Mouse (Mus musculus) forelimb bud, embryonic 11.5 days (tissue): Measurements from ENCODE around the gene Myzap.
A peak's percentile ranks its signal among the peaks of the same experiment; 100 is the strongest.

Experiments used
- DNase-seq: peaks from one replicate; pipeline ENCODE4 v3.0.0-alpha.2; 2012; ENCODE audit warnings: low read depth, low spot score

Gene Myzap

DNA sequence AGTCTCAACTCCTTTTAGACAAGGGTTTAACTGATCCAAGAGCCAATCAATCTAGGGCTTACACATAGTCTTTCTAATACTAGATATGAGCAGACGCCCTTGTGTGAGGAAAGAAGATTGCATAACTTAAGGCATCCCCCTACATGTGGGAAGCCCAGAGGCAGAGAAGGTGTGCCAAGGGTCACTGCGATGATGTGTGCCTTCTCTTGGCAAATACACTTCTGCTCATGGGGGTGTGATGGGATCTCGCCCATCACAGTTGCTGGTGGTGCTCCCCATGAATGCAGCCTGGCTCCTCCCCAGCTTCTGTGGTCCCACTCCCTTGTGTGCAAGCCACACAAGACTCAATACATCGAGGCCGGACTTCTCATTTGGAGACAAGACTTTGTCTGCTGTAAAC is 47.3 kb downstream of the Myzap start:
- no peak for DNase-seq

DNA sequence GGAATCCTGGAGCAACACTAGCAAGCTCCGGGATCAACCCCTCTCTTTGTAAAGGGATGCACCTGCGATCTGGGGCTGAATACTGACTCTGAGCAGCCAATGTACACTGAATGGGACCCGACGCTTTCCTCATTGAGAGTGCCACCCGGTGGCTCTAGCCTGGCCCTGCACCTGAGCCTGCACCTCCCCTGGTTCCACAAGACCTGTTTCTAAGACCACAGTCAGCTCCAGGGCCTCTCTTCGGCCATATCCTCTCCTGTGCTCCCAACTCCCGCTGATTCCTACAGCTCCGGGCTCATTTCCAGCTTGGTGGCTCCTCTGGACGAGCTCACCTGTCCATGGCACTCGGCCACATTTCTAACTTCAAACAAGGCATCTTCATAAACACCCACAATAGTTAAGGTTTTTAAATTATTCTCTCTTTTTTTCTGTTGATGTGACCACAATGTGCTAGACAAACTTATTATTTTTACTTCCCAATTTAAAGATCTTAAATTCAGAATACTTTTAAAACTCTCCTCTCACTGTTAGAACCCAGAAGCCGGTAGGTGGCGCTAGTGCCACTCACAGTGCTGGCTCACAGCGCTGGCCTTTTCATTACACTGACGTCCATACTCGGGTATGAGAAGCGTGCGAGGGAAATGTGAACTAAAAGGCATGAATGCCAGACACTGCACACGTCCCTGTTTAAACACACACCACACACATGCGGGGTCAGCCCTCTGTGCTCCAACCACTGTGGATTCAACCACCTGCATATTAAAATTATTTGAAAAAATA is 48.5 kb downstream of the Myzap start:
- peak; percentile 84 for DNase-seq

- DNase-seq, result no peak
Observed at GRCm38 (mm10) chr9:71542292-71542691, 49.9 kb downstream of the Myzap start.

GRCm38 (mm10) chr9:71540739-71541138 is 51.4 kb downstream of the Myzap start:
- DNase-seq, result no peak

- no peak for DNase-seq
Observed at GRCm38 (mm10) chr9:71535730-71536129, 56.4 kb downstream of the Myzap start.

- DNase-seq, result no peak
Observed at GRCm38 (mm10) chr9:71535036-71535435, 57.1 kb downstream of the Myzap start.

DNA sequence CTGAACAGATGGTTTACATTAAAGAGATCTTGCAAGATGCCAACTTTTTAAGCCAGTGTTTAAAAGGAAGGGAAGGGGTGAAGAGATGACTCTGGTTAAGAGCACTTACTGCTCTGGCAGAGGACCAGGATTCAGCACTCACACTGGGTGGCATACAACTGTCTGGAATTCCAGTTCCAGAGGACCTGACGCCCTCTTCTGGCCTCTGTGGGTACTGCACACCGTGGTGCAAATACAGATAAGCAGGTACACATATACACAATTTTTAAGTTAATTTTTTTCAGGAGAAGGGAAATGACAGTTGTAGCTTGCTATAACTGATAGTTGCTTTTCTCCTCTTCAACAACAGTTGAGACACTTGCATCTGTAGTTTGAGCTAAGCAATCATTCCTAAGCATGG is 62.2 kb downstream of the Myzap start:
- DNase-seq, result no peak

DNA sequence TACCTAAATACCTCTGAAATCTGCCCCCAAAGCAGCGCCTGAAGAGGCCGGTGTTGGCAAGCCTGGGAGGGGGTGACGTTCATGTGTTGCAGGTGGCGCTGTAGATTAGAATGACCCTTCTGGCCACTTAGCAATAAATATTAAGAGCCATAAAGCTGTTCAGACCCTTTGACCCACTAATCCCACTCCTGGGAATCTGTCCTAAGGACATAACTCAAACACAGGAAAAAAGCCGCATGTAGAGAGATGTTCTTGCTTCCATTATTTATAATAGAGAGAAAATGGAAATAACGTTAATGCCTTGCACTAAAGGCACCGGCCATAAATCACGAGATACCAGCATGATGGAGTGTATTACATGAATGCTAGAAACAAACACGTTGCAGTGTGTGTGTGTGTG is 64.7 kb downstream of the Myzap start:
- peak; percentile 66 for DNase-seq

- DNase-seq, result no peak
Observed at GRCm38 (mm10) chr9:71523901-71524300, 68.3 kb downstream of the Myzap start.

DNA sequence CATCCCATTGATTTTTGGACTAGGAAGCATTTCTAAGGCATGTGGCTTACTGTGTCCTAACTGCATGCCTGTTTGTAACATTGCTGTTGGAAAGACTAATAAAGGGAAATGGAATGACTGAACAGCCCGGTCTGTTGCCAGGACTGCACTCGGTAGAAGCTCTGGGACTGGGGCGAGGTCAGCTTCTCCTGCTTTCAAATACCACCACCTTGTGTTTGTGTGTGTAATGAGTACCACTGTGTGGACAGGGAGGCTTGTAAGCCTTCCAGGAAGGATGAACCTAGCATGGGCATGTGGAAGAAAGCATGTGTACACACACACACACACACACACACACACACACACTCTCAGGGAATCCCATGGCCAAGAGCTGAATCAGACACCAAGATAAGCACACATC is 72.3 kb downstream of the Myzap start:
- no peak for DNase-seq

- no peak for DNase-seq
Observed at GRCm38 (mm10) chr9:71517487-71517886, 74.7 kb downstream of the Myzap start.

GRCm38 (mm10) chr9:71515862-71516261 is 76.3 kb downstream of the Myzap start:
- DNase-seq, result no peak

- peak; percentile 73 for DNase-seq
Observed at GRCm38 (mm10) chr9:71513566-71513965, 78.6 kb downstream of the Myzap start.

DNA sequence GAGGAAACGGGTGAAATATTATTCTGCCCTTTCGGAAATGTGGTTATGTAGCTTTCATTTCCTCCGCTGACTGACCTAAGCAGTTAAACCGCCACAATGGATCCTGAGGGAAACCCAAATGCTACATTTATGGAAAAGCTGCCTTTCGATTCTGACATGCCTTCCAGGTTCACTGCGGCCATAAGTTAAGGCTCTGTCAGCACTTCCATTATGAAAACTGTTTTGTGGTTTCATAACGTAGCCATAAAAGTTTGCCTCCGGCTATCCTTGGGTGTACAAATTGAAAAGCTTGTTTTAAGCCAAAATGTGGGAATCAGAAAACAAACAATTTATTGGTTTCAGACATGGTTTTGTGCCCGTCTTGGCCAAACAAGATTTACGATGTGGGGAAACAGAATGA is 79.3 kb downstream of the Myzap start:
- peak; percentile 84 for DNase-seq

GRCm38 (mm10) chr9:71498391-71499182 is 93.6 kb downstream of the Myzap start:
- peak; percentile 55 for DNase-seq

GRCm38 (mm10) chr9:71496637-71497036 is 95.5 kb downstream of the Myzap start:
- no peak for DNase-seq

- DNase-seq, result no peak
Observed at GRCm38 (mm10) chr9:71493771-71494170, 98.4 kb downstream of the Myzap start.

GRCm38 (mm10) chr9:71492296-71493025 is 99.7 kb downstream of the Myzap start:
- no peak for DNase-seq

GRCm38 (mm10) chr9:71490076-71490475 is 102.1 kb downstream of the Myzap start:
- DNase-seq, result no peak

DNA sequence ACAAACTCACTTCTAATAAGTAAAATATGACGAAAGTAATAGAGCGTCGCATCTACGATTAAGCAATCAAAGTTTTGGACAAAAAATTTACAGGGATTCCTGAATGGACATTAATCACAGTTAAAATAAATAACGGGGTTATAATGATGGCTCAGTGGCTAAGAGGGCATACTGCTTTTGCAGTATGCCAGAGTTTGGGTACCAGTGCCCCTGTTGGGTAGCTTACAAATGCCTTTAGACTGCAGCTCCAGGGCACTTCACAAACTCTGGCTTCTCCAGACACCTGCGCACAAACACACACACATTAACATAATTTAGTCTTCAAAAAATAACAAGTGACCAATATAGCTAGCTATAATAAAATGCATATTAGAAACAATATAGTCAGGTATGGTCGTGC is 106.0 kb downstream of the Myzap start:
- no peak for DNase-seq

DNA sequence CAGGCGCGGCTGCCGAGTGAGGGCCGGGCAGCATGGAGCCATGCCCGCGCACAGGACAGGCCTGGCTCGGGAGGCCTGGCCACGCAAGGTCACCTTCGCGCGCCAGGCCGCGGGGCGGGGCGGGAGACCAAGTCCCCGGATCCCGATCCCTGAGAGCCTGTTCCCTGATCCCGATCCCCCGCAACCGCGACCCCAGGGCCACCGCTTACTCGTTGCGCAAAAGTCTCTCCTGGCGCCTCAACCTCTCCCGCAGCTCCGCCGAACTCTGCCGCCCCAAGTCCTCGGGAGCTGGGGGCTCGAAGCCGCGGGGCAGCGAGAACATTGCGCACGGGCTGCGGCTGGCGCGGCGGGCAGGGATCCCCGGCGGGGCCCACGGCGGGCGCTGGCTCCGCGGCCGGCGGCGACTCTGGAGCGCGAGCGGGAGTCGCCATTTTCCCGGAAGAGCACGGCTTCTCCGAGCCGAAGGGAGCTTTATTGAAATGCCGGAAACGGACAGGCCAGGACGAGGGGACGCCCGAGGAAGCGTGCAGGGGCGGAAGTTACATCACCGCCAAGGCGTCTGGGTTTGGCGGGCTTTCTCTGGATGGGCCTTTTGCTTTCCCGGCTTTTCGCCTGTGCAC is 106.6 kb downstream of the Myzap start, which contains the start of gene Polr2m:
Gene Polr2m (minus strand): TSS at position 461 of the 620 bp plus-strand sequence.
- DNase-seq, result peak; percentile 94
